Mouse (Mus musculus) liver, adult 2 months (tissue): Measurements from ENCODE around the gene Paqr4. TPM values are rescaled to one million over a fixed set of nuclear protein-coding genes. Genes with fewer than 3 reads are reported as not detected.
A peak's percentile ranks its signal among the peaks of the same experiment; 100 is the strongest.

Experiments used
- DNase-seq: peaks from one replicate; pipeline ENCODE4 v3.0.0-alpha.2; 2011; ENCODE audit warnings: low read depth, low spot score; ENCODE audit errors: extremely low read depth
- H3K27ac ChIP-seq: fragments of 200-500 bp; replicated peaks from 2 replicates; pipeline ENCODE4 v1.5.1; 2012; ENCODE audit warnings: low read depth, mild to moderate bottlenecking, control low read depth, inconsistent platforms, low read length; ENCODE audit not compliant: insufficient read depth
- H3K27me3 ChIP-seq: fragments of 200-500 bp; 2 replicates; pipeline ENCODE4 v1.6.1; 2012; ENCODE audit warnings: mild to moderate bottlenecking, moderate library complexity, low read length, inconsistent platforms; ENCODE audit not compliant: control insufficient read depth, insufficient read depth
- H3K36me3 ChIP-seq: fragments of 200-500 bp; 2 replicates; pipeline ENCODE4 v1.6.1; 2012; ENCODE audit warnings: low read length, inconsistent platforms; ENCODE audit not compliant: control insufficient read depth, insufficient read depth
- H3K4me1 ChIP-seq: fragments of 200-500 bp; 2 replicates; pipeline ENCODE4 v1.6.1; 2011; ENCODE audit warnings: low read length; ENCODE audit not compliant: control insufficient read depth, insufficient read depth
- H3K4me3 ChIP-seq: fragments of 200-500 bp; 2 replicates; pipeline ENCODE4 v1.5.1; 2011; ENCODE audit warnings: low read depth, mild to moderate bottlenecking, control low read depth, low read length, moderate library complexity; ENCODE audit not compliant: insufficient read depth
- H3K79me2 ChIP-seq: fragments of 200-500 bp; 2 replicates; pipeline ENCODE4 v1.6.1; 2012; ENCODE audit warnings: inconsistent platforms, mild to moderate bottlenecking, low read length, moderate library complexity; ENCODE audit not compliant: control insufficient read depth, insufficient read depth
- H3K9ac ChIP-seq: fragments of 200-500 bp; 2 replicates; pipeline ENCODE4 v1.6.1; 2012; ENCODE audit warnings: low read depth, mild to moderate bottlenecking, control low read depth, inconsistent platforms, low read length
- CTCF ChIP-seq: fragments of 200-500 bp; IDR thresholded peaks from 2 replicates; pipeline ENCODE4 v1.5.1; 2011; ENCODE audit warnings: low read depth, low read length, control low read depth
- POLR2A ChIP-seq: fragments of 200-500 bp; IDR thresholded peaks from 2 replicates; pipeline ENCODE4 v1.6.1; 2011; ENCODE audit warnings: low read length, control low read depth; ENCODE audit not compliant: insufficient read depth; ENCODE audit errors: extremely low read depth
- WGBS: fragments of 180-500 bp; shearing (Covaris S2); methylation state at CpG from one replicate; pipeline ENCODE4 v1.1.7; 2018; 5-methylcytosine and 5-hydroxymethylcytosine counted together
- polyA plus RNA-seq: library from polyadenylated mRNA; depleted of rRNA; stranded (reverse); fragments of >200 nt; gene quantifications from 2 replicates; pipeline ENCODE4 v1.2.3, GENCODE M21; 2012
- total RNA-seq: library from RNA; depleted of rRNA; stranded (reverse); fragments of >200 nt; gene quantifications from 2 replicates; pipeline ENCODE4 v1.2.3, GENCODE M21; 2014

Paqr4 gene
- total and polyA plus RNA-seq, 2 experiments = 1.6 to 3.7 TPM

DNA sequence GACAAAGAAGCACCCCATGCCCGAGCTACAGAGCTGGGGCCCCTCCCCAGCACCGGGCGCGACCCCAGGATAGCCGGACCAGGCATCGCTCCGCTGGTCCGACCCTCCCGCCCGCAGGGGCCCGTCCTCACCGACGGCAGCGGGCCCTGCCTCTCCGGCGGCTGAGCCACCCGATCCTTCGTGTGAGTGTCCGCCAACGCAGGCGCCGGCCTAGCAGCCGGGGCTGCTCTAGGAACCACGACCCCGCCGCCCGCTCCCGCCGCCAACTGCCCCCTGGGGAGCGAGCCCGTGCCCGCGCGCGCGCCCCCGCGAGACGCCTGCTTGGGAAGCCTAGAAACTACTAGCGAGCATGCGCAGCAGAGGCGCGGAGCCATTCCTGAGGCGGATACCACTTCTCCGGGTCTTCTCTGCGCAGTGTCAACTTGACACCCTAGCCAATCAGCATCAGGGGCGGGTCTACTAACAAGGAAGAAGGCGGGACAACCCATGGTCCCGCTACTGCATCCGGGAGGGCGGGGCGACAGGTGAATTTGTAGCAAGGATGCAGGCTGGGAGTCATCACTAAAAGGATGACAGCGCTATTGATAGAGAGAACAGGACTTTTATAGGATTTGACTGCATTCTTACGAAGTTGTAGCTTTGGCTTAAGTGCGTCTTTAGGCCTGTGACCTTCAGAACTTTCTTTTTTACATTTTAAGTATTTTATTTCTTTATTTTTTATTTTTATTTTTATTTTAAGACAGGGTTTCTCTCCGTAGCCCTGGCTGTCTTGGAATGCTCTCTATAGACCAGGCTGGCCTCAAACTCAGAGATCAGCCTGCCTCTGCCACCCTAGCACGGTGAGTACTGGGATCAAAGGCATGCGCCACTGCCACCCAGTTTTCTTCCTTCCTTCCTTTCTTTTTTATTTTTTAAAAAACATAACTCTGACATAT lies 30.9 kb upstream of the Paqr4 start, which contains the start of gene Flywch1:
Gene Flywch1, minus strand, starts transcription at position 319 of the 935 bp plus-strand sequence.
- Histone ChIP-seq H3K27ac (peak within 1 kb of the TSS; percentile 26), H3K9ac (peak within 1 kb of the TSS; percentile 90), H3K27me3 (no peaks in the 10 kb centered on the region), H3K36me3 (no peaks in the 10 kb centered on the region), H3K79me2 (no peaks in the 10 kb centered on the region), H3K4me3 (peak within 1 kb of the TSS; percentile 83), H3K4me1 (peaks cover 4% of the 10 kb centered on the region; the same call in 1 of the 2 replicates)
- peak; percentile 96 for DNase-seq
- TF ChIP-seq POLR2A = peak; percentile 54; the same call in 1 of the 2 replicates
- TF ChIP-seq CTCF = no peak
- 4% methylated on average over 58 of the region's 58 CpGs for WGBS

DNA sequence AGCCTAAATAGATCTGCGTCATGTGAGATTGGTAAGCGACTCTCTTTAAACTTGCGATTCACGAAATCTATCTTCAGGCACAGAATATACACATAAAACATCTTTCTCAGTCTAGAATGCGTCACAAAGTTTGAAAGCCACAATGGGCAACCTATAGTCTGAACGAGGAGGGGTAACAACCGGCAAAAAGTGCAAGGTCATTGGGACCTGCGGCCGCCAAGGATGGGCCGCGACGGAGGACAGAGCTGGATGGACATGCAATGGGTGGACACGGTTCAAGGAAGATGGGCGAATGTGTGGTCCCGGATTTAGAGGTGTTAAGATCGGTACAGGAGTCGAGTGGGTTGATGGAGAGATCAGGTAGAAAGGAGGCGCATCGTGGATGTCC lies 30.2 kb upstream of the Paqr4 start:
- no peak for DNase-seq
- WGBS = 4% methylated on average over 19 of the region's 19 CpGs
- Histone ChIP-seq H3K79me2 (no peaks in the 10 kb centered on the region), H3K36me3 (no peaks in the 10 kb centered on the region), H3K4me3 (peak overlapping the region; percentile 83), H3K4me1 (peaks cover 4% of the 10 kb centered on the region; the same call in 1 of the 2 replicates), H3K27me3 (no peaks in the 10 kb centered on the region), H3K27ac (peak overlapping the region; percentile 26; the same call in 1 of the 2 replicates), H3K9ac (peak overlapping the region; percentile 90)
- TF ChIP-seq CTCF (no peak), POLR2A (no peak)

DNA sequence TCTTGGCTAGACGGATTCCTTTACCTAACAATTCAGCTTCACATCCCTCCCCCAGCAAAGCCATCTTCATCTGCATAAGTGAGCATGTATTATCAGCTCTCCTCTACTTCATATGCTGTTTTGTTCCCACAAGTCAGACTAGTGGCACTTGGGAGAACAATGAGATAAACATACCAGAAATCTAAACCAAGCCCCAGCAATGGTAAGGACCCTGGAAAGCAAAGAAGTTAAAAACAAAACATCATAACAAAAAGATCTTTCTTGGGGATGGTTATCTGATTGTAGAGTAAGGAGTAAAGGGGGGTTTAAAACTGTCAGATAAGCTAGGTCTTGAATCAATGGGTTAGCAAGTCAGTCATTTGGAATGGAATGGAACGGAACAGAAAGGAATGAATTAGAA lies 29.8 kb upstream of the Paqr4 start:
- Histone ChIP-seq H3K79me2 (no peaks in the 10 kb centered on the region), H3K36me3 (no peaks in the 10 kb centered on the region), H3K9ac (no peak overlapping the region), H3K27me3 (no peaks in the 10 kb centered on the region), H3K4me1 (peaks cover 4% of the 10 kb centered on the region; the same call in 1 of the 2 replicates), H3K4me3 (peak overlapping the region; percentile 83; the same call in 1 of the 2 replicates), H3K27ac (no peak overlapping the region)
- 65% methylated on average over 2 of the region's 2 CpGs for WGBS
- TF ChIP-seq POLR2A (no peak), CTCF (no peak)
- DNase-seq = no peak

DNA sequence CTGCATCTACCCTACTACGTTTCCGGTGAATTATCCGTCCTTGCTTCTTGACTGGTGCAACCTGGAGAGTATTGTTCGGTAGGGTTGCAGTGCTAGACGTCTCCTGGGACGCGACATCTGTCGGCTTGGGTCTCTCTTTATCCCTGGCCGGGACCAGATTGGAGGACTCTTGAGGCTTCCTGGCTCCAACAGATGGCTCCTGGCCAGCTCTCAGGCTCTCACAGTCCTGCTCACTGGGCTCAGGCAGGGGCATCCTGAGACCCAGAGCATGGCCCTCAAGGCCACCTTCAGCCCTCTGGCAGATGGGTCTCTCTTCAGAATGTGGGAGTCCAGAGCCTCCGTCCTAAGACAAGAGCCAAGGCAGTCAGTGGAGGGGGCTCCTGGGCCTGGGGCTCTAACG lies 22.3 kb upstream of the Paqr4 start:
- Histone ChIP-seq H3K27ac (no peak overlapping the region), H3K9ac (no peak overlapping the region), H3K4me1 (no peaks in the 10 kb centered on the region), H3K36me3 (peaks cover 4% of the 10 kb centered on the region; the same call in 1 of the 2 replicates), H3K27me3 (no peaks in the 10 kb centered on the region), H3K79me2 (no peaks in the 10 kb centered on the region), H3K4me3 (no peak overlapping the region)
- TF ChIP-seq CTCF (no peak), POLR2A (no peak)
- WGBS = 88% methylated on average over 11 of the region's 11 CpGs
- no peak for DNase-seq

GRCm38 (mm10) chr17:23761155-23761554 lies 20.5 kb upstream of the Paqr4 start:
- no peak overlapping the region for H3K4me3 ChIP-seq
- no peaks in the 10 kb centered on the region for H3K27me3 ChIP-seq
- TF ChIP-seq POLR2A (no peak), CTCF (no peak)
- H3K9ac ChIP-seq = no peak overlapping the region
- no peak overlapping the region for H3K27ac ChIP-seq
- H3K79me2 ChIP-seq = no peaks in the 10 kb centered on the region
- H3K4me1 ChIP-seq = no peaks in the 10 kb centered on the region
- 98% methylated on average over 3 of the region's 3 CpGs for WGBS
- no peak for DNase-seq
- peaks cover 4% of the 10 kb centered on the region; the same call in 1 of the 2 replicates for H3K36me3 ChIP-seq
